Mouse (Mus musculus): ENCODE measurements around the gene Kcna5. TPM values are rescaled to one million over a fixed set of nuclear protein-coding genes. Genes with fewer than 3 reads are reported as not detected.

Gene Kcna5
- polyA plus RNA-seq, 1 experiment from 2014 or later: 1.4 TPM

GRCm38 (mm10) chr6:126551862-126552395, 16.7 kb upstream of the Kcna5 start:
- Histone ChIP-seq H3K36me3 (ENCODE audit: control insufficient read depth, insufficient read depth, low read length) (no peaks in the 10 kb centered on the region), H3K4me1 (ENCODE audit: control insufficient read depth, insufficient read depth, low read length) (no peaks in the 10 kb centered on the region), H3K4me3 (ENCODE audit: low read depth, low read length) (no peak overlapping the region), H3K4me2 (ENCODE audit: low read length) (no peak overlapping the region), H3K27ac (ENCODE audit: low read depth, low read length) (no peak overlapping the region), H3K9me3 (replicated peaks; ENCODE audit: control insufficient read depth, low read length) (no peaks in the 10 kb centered on the region), H3K9ac (ENCODE audit: low read length) (no peak overlapping the region), H3K27me3 (replicated peaks; ENCODE audit: control insufficient read depth, insufficient read depth, low read length) (0 out of 2 replicates have a peak, but pooled peaks cover 5% of the 10 kb centered on the region)
- peak; percentile 77 for ATAC-seq
- WGBS: 15% methylated on average over 9 of the region's 9 CpGs
- peak; percentile 84 for DNase-seq (ENCODE audit: low spot score)

GRCm38 (mm10) chr6:126544107-126545036, 9.2 kb upstream of the Kcna5 start:
- peak; percentile 48; the same call in 1 of the 2 replicates for ATAC-seq
- Histone ChIP-seq H3K9me3 (replicated peaks; ENCODE audit: control insufficient read depth, low read length) (no peaks in the 10 kb centered on the region), H3K9ac (ENCODE audit: low read length) (no peak overlapping the region), H3K27me3 (replicated peaks; ENCODE audit: control insufficient read depth, insufficient read depth, low read length) (no peaks in the 10 kb centered on the region), H3K36me3 (ENCODE audit: control insufficient read depth, insufficient read depth, low read length) (no peaks in the 10 kb centered on the region), H3K4me2 (ENCODE audit: low read length) (no peak overlapping the region), H3K4me1 (ENCODE audit: control insufficient read depth, insufficient read depth, low read length) (no peaks in the 10 kb centered on the region), H3K4me3 (ENCODE audit: low read depth, low read length) (no peak overlapping the region), H3K27ac (ENCODE audit: low read depth, low read length) (peak overlapping the region; percentile 45; the same call in 1 of the 2 replicates)
- DNase-seq (ENCODE audit: low spot score): peak; percentile 49
- WGBS: 46% methylated on average over 16 of the region's 16 CpGs

- Histone ChIP-seq H3K27ac (ENCODE audit: low read depth, low read length) (no peak overlapping the region), H3K4me2 (ENCODE audit: low read length) (no peak overlapping the region), H3K4me3 (ENCODE audit: low read depth, low read length) (no peak overlapping the region), H3K9ac (ENCODE audit: low read length) (no peak overlapping the region), H3K36me3 (ENCODE audit: control insufficient read depth, insufficient read depth, low read length) (no peaks in the 10 kb centered on the region), H3K27me3 (replicated peaks; ENCODE audit: control insufficient read depth, insufficient read depth, low read length) (no peaks in the 10 kb centered on the region), H3K9me3 (replicated peaks; ENCODE audit: control insufficient read depth, low read length) (no peaks in the 10 kb centered on the region), H3K4me1 (ENCODE audit: control insufficient read depth, insufficient read depth, low read length) (no peaks in the 10 kb centered on the region)
- 93% methylated on average over 4 of the region's 4 CpGs for WGBS
- DNase-seq (ENCODE audit: low spot score) (no peak), ATAC-seq (no peak)
Measured at GRCm38 (mm10) chr6:126542724-126543123, 7.5 kb upstream of the Kcna5 start.

- WGBS: 32% methylated on average over 2 of the region's 2 CpGs
- H3K27me3 ChIP-seq (replicated peaks; ENCODE audit: control insufficient read depth, insufficient read depth, low read length): peaks cover 16% of the 10 kb centered on the region
- H3K9ac ChIP-seq (ENCODE audit: low read length): no peak overlapping the region
- no peak overlapping the region for H3K27ac ChIP-seq (ENCODE audit: low read depth, low read length)
- H3K4me1 ChIP-seq (ENCODE audit: control insufficient read depth, insufficient read depth, low read length): no peaks in the 10 kb centered on the region
- no peak overlapping the region for H3K4me2 ChIP-seq (ENCODE audit: low read length)
- no peak for DNase-seq (ENCODE audit: low spot score)
- ATAC-seq: no peak
- no peaks in the 10 kb centered on the region for H3K9me3 ChIP-seq (replicated peaks; ENCODE audit: control insufficient read depth, low read length)
- no peak overlapping the region for H3K4me3 ChIP-seq (ENCODE audit: low read depth, low read length)
- H3K36me3 ChIP-seq (ENCODE audit: control insufficient read depth, insufficient read depth, low read length): no peaks in the 10 kb centered on the region
Measured at GRCm38 (mm10) chr6:126537512-126537911, 2.3 kb upstream of the Kcna5 start.

- no peak for DNase-seq (ENCODE audit: low spot score)
- ATAC-seq: no peak
- H3K4me2 ChIP-seq (ENCODE audit: low read length): no peak overlapping the region
- no peak overlapping the region for H3K27ac ChIP-seq (ENCODE audit: low read depth, low read length)
- no peak overlapping the region for H3K9ac ChIP-seq (ENCODE audit: low read length)
- peaks cover 16% of the 10 kb centered on the region for H3K27me3 ChIP-seq (replicated peaks; ENCODE audit: control insufficient read depth, insufficient read depth, low read length)
- H3K4me1 ChIP-seq (ENCODE audit: control insufficient read depth, insufficient read depth, low read length): no peaks in the 10 kb centered on the region
- H3K4me3 ChIP-seq (ENCODE audit: low read depth, low read length): no peak overlapping the region
- no peaks in the 10 kb centered on the region for H3K9me3 ChIP-seq (replicated peaks; ENCODE audit: control insufficient read depth, low read length)
- no peaks in the 10 kb centered on the region for H3K36me3 ChIP-seq (ENCODE audit: control insufficient read depth, insufficient read depth, low read length)
- WGBS: 74% methylated on average over 4 of the region's 4 CpGs
Measured at GRCm38 (mm10) chr6:126536926-126537325, 1.7 kb upstream of the Kcna5 start.

- Histone ChIP-seq H3K4me3 (ENCODE audit: low read depth, low read length) (no peak overlapping the region), H3K27ac (ENCODE audit: low read depth, low read length) (no peak overlapping the region), H3K9ac (ENCODE audit: low read length) (no peak overlapping the region), H3K27me3 (replicated peaks; ENCODE audit: control insufficient read depth, insufficient read depth, low read length) (peaks cover 16% of the 10 kb centered on the region), H3K4me2 (ENCODE audit: low read length) (no peak overlapping the region), H3K4me1 (ENCODE audit: control insufficient read depth, insufficient read depth, low read length) (no peaks in the 10 kb centered on the region), H3K36me3 (ENCODE audit: control insufficient read depth, insufficient read depth, low read length) (no peaks in the 10 kb centered on the region), H3K9me3 (replicated peaks; ENCODE audit: control insufficient read depth, low read length) (no peaks in the 10 kb centered on the region)
- ATAC-seq (no peak), DNase-seq (ENCODE audit: low spot score) (no peak)
- WGBS: 8% methylated on average over 1 of the region's 1 CpGs
Measured at GRCm38 (mm10) chr6:126535911-126536270, 679 bp upstream of the Kcna5 start.

- Histone ChIP-seq H3K27me3 (replicated peaks; ENCODE audit: control insufficient read depth, insufficient read depth, low read length) (peaks cover 16% of the 10 kb centered on the region), H3K9me3 (replicated peaks; ENCODE audit: control insufficient read depth, low read length) (no peaks in the 10 kb centered on the region), H3K36me3 (ENCODE audit: control insufficient read depth, insufficient read depth, low read length) (no peaks in the 10 kb centered on the region), H3K4me1 (ENCODE audit: control insufficient read depth, insufficient read depth, low read length) (no peaks in the 10 kb centered on the region), H3K27ac (ENCODE audit: low read depth, low read length) (0 out of 2 replicates have a peak overlapping the region, but pooled peaks have one; percentile 24), H3K4me3 (ENCODE audit: low read depth, low read length) (0 out of 2 replicates have a peak overlapping the region, but pooled peaks have one; percentile 8), H3K4me2 (ENCODE audit: low read length) (peak overlapping the region; percentile 43), H3K9ac (ENCODE audit: low read length) (no peak overlapping the region)
- peak; percentile 32; the same call in 1 of the 2 replicates for ATAC-seq
- DNase-seq (ENCODE audit: low spot score): no peak
- 13% methylated on average over 31 of the region's 31 CpGs for WGBS
Measured at GRCm38 (mm10) chr6:126534531-126535207, 543 bp downstream of the Kcna5 start.

- ATAC-seq: no peak
- Histone ChIP-seq H3K4me2 (ENCODE audit: low read length) (no peak overlapping the region), H3K27ac (ENCODE audit: low read depth, low read length) (no peak overlapping the region), H3K4me3 (ENCODE audit: low read depth, low read length) (no peak overlapping the region), H3K36me3 (ENCODE audit: control insufficient read depth, insufficient read depth, low read length) (no peaks in the 10 kb centered on the region), H3K9me3 (replicated peaks; ENCODE audit: control insufficient read depth, low read length) (no peaks in the 10 kb centered on the region), H3K27me3 (replicated peaks; ENCODE audit: control insufficient read depth, insufficient read depth, low read length) (peaks cover 16% of the 10 kb centered on the region), H3K4me1 (ENCODE audit: control insufficient read depth, insufficient read depth, low read length) (no peaks in the 10 kb centered on the region), H3K9ac (ENCODE audit: low read length) (no peak overlapping the region)
- 35% methylated on average over 4 of the region's 4 CpGs for WGBS
- no peak for DNase-seq (ENCODE audit: low spot score)
Measured at GRCm38 (mm10) chr6:126531306-126531705, 3.9 kb downstream of the Kcna5 start.

Measured in forebrain, embryonic 14.5 days (tissue).